Mouse (Mus musculus) layer of hippocampus, adult 2 months (tissue): ENCODE results near the gene Vgll4. TPM values are rescaled to one million over a fixed set of nuclear protein-coding genes. Genes with fewer than 3 reads are reported as not detected.

ENCODE experiments used
- DNase-seq, 2 experiments: peaks; one replicate each; pipeline ENCODE4 v3.0.0; 2022; ENCODE audit warnings: low spot score in 2 of 2
- H3K27ac ChIP-seq: fragments of 200-600 bp; 2 replicates; pipeline ENCODE4 v1.8.1; 2022
- H3K4me3 ChIP-seq: fragments of 200-600 bp; 2 replicates; pipeline ENCODE4 v1.8.1; 2022; ENCODE audit warnings: mild to moderate bottlenecking
- CTCF ChIP-seq: fragments of 200-600 bp; conservative IDR thresholded peaks from 2 replicates; pipeline ENCODE4 v1.8.1; 2022; ENCODE audit warnings: antibody characterized with exemption, mild to moderate bottlenecking, moderate library complexity
- total RNA-seq, 2 experiments: library from RNA; stranded (reverse); gene quantifications; 2 replicates each; pipeline ENCODE4 v1.2.3; 2021

Gene Vgll4
- total RNA-seq, 2 experiments from 2014 or later: 44.2 to 44.8 TPM

- Histone ChIP-seq H3K27ac (peak overlapping the region; percentile 98), H3K4me3 (peak overlapping the region; percentile 59)
- DNase-seq: peak; percentile 93
- peak; percentile 17; the same call in 1 of the 2 replicates for TF ChIP-seq CTCF
These were observed 94.7 kb downstream of the Vgll4 start for GRCm38 (mm10) chr6:114875018-114875558.

DNA sequence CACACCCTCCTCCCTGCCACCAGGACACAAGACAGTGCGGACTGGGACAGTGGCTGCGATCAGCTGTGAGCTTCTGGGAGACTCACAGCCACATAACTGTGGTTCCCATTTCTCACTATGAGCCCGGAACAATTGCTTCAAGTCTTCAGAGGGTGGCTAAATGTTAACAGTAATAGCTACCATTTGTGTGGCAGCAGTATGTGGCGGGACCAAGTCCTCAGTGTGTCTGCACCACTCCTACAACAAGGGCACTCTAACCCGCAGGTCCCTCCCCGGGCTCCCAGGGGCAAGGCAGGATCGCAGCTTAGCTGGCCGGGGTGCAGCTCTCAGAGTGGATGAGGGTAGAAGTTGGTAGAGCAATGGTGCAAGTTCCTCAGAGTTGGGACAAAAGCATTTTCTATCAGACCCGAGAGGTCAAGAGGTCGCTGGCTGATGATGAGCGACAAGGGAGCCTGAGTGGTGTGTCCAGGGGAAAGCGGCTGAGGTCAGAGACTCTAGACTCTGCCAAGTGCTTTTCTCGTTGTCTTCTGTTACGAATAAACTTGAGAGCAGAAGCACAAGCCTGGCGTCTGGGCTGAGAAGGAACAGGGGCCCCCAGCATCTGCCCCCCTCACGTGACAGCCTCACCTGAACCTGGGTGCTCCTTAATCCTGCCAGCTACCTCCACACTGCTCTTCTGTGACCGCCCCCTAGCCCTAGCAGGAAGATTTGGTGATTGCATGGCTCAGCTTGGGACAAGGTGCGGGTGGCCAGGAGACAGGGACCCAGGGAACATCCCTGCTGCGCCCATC is 95.5 kb downstream of the Vgll4 start:
- TF ChIP-seq CTCF: peak; percentile 22; the same call in 1 of the 2 replicates
- DNase-seq: no peak
- H3K4me3 ChIP-seq: peak overlapping the region; percentile 59
- peak overlapping the region; percentile 98 for H3K27ac ChIP-seq

- H3K27ac ChIP-seq: peak overlapping the region; percentile 98
- TF ChIP-seq CTCF: no peak
- no peak for DNase-seq
- peak overlapping the region; percentile 59 for H3K4me3 ChIP-seq
These were observed 96.0 kb downstream of the Vgll4 start for GRCm38 (mm10) chr6:114873808-114874137.

DNA sequence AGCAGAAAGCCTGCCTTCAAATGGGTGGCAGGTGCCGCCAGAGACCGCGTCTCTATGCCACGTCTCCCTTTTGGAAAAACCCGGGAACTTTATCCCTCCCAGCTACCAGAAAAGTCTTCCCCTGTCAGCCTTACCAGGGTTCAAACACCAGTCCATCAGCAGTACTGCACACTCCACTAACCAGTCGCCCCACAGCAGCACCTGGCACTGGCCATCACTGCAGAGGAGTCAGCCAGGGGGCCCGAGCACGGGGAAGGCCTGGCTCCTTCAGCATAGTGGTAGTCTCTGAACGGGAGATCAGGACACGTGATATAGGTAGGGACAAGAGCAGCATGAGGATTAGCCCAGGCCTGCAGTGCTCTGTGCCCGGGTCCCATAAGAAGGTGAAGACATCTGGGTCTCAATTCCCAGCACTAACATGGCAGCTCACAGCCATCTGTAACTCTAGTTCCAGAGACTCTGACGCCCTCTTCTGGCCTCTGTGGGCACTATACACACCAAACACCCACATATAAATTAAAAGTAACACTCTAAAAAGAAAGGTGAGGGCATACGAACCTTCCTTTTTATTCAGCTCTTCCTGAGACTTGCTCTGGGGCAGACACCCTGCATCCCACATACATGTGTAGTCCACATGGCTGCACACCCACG is 98.7 kb downstream of the Vgll4 start:
- peak; percentile 43 for TF ChIP-seq CTCF
- Histone ChIP-seq H3K4me3 (no peak overlapping the region), H3K27ac (peak overlapping the region; percentile 25; the same call in 1 of the 2 replicates)
- no peak for DNase-seq

- H3K4me3 ChIP-seq: no peak overlapping the region
- H3K27ac ChIP-seq: peak overlapping the region; percentile 1; the same call in 1 of the 2 replicates
- TF ChIP-seq CTCF: no peak
- DNase-seq: no peak
These were observed 100.2 kb downstream of the Vgll4 start for GRCm38 (mm10) chr6:114869501-114870076.

- H3K27ac ChIP-seq: peak overlapping the region; percentile 7; the same call in 1 of the 2 replicates
- no peak overlapping the region for H3K4me3 ChIP-seq
- DNase-seq: no peak
- no peak for TF ChIP-seq CTCF
These were observed 101.1 kb downstream of the Vgll4 start for GRCm38 (mm10) chr6:114868656-114869055.

DNA sequence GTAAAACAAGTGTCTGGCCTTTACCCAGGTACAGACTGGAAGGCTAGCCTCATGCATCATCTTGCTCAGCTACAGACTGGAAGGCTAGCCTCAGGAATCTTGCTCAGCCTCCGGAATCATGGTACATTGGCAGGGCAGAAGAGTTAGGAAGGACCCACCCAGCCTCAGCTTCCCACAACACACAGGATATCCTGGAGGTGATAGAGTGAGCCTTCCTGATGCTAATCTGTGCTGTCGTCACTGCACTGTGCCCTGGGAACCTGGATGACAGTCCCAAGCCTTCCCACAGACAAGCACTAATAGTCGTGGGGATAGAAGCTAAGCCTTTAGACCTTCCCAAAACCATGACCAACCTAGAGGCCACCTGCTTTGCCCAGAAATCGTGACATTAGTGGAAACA is 103.2 kb downstream of the Vgll4 start:
- Histone ChIP-seq H3K27ac (peak overlapping the region; percentile 71), H3K4me3 (no peak overlapping the region)
- DNase-seq: no peak
- no peak for TF ChIP-seq CTCF

GRCm38 (mm10) chr6:114866078-114866477 is 103.7 kb downstream of the Vgll4 start:
- no peak for DNase-seq
- TF ChIP-seq CTCF: no peak
- Histone ChIP-seq H3K27ac (peak overlapping the region; percentile 71), H3K4me3 (no peak overlapping the region)

DNA sequence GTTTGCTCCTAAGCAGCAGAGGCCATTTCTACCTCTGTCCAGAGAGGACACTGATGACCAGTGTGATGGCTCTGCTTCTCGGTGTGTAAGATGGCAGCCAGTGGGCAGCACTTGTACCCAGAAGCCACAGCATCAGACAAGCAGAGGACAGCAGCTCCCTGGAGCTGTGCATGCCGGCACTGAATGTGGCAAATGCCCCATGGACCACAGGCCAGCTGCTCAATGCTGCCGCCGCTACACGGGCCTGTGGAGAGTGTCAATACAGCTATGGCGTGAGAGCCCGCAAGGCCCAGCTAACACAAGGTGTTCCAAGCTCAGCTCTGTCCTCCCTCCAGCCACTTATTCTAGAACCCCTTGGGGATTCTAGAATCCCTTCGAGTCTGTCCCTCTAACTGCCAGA is 105.4 kb downstream of the Vgll4 start:
- Histone ChIP-seq H3K4me3 (no peak overlapping the region), H3K27ac (peak overlapping the region; percentile 83)
- no peak for TF ChIP-seq CTCF
- no peak for DNase-seq

DNA sequence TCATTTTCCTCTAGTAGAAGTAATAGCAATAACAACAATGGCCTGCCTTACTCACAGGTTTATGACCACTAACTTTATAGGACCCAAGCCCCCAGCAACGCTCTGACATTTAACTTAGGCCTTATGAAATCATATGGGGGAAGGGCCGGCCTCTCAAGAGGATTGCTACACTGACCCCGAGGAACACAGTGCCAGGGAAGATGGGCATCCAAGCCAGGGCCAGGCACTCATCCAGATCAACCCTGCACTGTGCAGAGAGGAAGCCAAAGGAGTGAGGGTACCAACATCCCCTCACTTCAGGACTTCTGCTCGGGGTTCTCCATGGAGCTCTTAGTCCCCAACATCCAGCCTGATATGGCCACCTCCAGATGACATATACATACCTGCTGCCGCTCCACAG is 106.3 kb downstream of the Vgll4 start:
- no peak for TF ChIP-seq CTCF
- no peak for DNase-seq
- Histone ChIP-seq H3K4me3 (no peak overlapping the region), H3K27ac (peak overlapping the region; percentile 83)

- Histone ChIP-seq H3K4me3 (no peak overlapping the region), H3K27ac (peak overlapping the region; percentile 83)
- DNase-seq: no peak
- TF ChIP-seq CTCF: no peak
These were observed 107.7 kb downstream of the Vgll4 start for GRCm38 (mm10) chr6:114862046-114862445.

DNA sequence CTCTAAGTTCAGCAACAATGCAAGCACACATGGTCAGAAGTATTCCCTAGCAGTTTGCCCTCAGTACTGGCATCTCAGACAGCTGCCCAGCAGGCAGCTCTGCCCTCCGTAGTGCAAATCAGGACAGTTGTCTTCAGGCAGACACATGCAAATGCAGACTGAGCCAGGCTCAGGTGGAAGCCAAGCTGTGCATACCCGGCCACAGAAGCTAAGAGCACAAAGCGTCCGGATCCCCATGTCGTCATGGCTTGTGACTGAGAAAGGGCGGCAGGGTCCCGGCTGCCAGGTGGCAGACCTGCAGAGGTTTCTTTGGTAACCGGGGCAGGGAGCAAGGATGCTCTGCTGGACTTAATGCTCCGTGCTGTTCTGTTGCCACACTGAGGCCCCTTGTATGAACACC is 108.2 kb downstream of the Vgll4 start:
- TF ChIP-seq CTCF: no peak
- DNase-seq: no peak
- Histone ChIP-seq H3K4me3 (no peak overlapping the region), H3K27ac (peak overlapping the region; percentile 83)
